Mouse (Mus musculus): ENCODE results near the gene Myrip. TPM values are rescaled to one million over a fixed set of nuclear protein-coding genes. Genes with fewer than 3 reads are reported as not detected.

Gene Myrip
- polyA plus RNA-seq, 1 experiment from 2014 or later, result 0.84 TPM

DNA sequence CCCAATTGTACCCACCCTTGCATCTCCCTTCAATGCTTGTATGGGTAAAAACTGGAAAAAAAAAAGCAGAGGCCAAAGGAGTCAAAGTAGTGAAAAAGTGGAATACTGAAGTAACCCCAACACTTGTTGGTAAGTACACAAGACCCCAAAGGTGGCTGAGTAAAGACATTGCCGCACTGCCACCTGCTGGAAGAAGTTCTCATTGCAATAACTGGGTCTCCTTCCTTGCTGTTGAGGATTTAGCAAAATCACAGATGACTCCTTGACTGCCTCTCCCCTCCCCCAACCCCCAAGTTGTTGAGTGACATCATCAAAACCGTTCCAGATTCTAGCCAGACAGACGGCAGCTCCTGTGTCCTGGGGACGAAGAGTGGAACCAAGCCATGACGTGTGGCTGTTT, 124.5 kb downstream of the Myrip start:
- WGBS, result 14% methylated on average over 5 of the region's 5 CpGs
- no peaks in the 10 kb centered on the region; the same call in 1 of the 2 replicates for H3K27me3 ChIP-seq
- H3K27ac ChIP-seq (replicated peaks), result no peak overlapping the region
- no peaks in the 10 kb centered on the region for H3K9me3 ChIP-seq (replicated peaks)
- no peaks in the 10 kb centered on the region for H3K4me1 ChIP-seq
- no peaks in the 10 kb centered on the region for H3K36me3 ChIP-seq
- no peak overlapping the region for H3K4me2 ChIP-seq (replicated peaks)
- no peak overlapping the region for H3K9ac ChIP-seq
- no peak overlapping the region for H3K4me3 ChIP-seq (replicated peaks)
- ATAC-seq (ENCODE audit: insufficient number of reproducible peaks, low FRiP score, low TSS enrichment, low read depth), result no peak

DNA sequence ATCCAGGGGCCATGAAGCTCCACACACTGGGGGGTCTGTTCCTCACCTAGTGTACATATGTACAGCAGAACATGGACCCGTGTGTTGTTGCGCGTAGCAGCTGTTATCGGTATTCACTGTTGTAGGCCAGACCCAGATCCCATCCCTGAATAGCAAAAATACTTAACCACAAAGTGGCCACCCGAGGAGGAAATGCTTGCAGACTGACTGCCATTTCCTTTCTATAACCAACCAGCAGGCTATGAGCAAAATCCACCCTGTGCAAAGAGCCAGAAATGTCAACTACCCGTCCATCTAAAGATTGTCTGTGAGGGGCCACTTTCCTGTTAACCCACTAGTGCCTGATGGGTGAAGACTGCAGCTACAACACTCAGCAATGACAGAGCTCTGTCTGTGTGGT, 126.9 kb downstream of the Myrip start:
- WGBS, result 44% methylated on average over 6 of the region's 6 CpGs
- H3K4me2 ChIP-seq (replicated peaks), result no peak overlapping the region
- H3K4me1 ChIP-seq, result no peaks in the 10 kb centered on the region
- no peak for ATAC-seq (ENCODE audit: insufficient number of reproducible peaks, low FRiP score, low TSS enrichment, low read depth)
- no peak overlapping the region for H3K27ac ChIP-seq (replicated peaks)
- H3K27me3 ChIP-seq, result no peaks in the 10 kb centered on the region; the same call in 1 of the 2 replicates
- no peak overlapping the region for H3K9ac ChIP-seq
- no peaks in the 10 kb centered on the region for H3K36me3 ChIP-seq
- H3K9me3 ChIP-seq (replicated peaks), result no peaks in the 10 kb centered on the region
- no peak overlapping the region for H3K4me3 ChIP-seq (replicated peaks)

DNA sequence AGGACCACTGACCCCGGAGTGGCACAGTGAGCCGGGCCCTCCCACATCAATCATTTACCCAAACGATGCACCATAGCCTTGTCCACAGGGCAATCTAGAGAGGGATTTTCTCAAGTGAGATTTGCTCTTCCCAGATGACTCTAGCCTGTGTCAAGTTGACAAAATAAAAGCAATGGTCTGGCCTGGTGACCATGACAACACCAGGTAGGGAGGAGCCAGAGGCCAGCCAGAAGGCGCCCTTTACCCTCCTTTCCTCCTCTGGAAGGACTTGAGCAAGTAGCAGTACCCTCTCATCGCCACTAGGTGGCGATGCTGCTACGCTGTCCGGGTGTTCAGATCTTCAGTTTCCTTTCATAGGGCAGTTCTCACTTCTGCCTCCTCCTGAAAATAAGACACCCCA, 132.4 kb downstream of the Myrip start:
- ATAC-seq (ENCODE audit: insufficient number of reproducible peaks, low FRiP score, low TSS enrichment, low read depth), result no peak

DNA sequence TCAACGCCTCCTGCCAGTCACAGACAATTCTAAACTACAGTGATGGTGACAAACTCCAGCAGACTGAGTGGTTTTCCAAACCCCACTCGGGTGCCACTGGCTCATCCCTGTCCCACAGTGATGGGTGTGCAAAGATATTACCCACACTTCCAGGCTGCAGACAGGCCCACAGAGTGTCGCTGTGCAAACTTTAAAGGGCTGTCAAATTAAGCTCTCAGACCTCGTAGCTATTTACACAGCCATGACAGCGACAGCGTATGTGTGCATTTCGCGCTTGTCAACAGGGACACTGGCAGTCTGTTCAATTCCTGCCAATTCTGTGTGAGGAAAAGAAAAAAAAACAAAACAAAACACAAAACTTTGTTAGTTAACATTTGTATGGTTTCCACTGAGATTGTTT, 134.5 kb downstream of the Myrip start:
- H3K27me3 ChIP-seq, result no peaks in the 10 kb centered on the region
- H3K4me1 ChIP-seq, result no peaks in the 10 kb centered on the region
- H3K4me3 ChIP-seq (replicated peaks), result no peak overlapping the region
- no peak overlapping the region for H3K4me2 ChIP-seq (replicated peaks)
- no peaks in the 10 kb centered on the region for H3K36me3 ChIP-seq
- H3K9me3 ChIP-seq (replicated peaks), result no peaks in the 10 kb centered on the region
- no peak for ATAC-seq (ENCODE audit: insufficient number of reproducible peaks, low FRiP score, low TSS enrichment, low read depth)
- no peak overlapping the region for H3K9ac ChIP-seq
- WGBS, result 48% methylated on average over 8 of the region's 8 CpGs
- H3K27ac ChIP-seq (replicated peaks), result no peak overlapping the region

More for the DNA sequence above, 132.4 kb downstream of the Myrip start:
- no peak overlapping the region for H3K4me3 ChIP-seq (replicated peaks)
- no peaks in the 10 kb centered on the region for H3K36me3 ChIP-seq
- no peak overlapping the region for H3K4me2 ChIP-seq (replicated peaks)
- H3K27ac ChIP-seq (replicated peaks), result no peak overlapping the region
- H3K9ac ChIP-seq, result no peak overlapping the region
- H3K4me1 ChIP-seq, result no peaks in the 10 kb centered on the region
- no peaks in the 10 kb centered on the region for H3K27me3 ChIP-seq
- WGBS, result 29% methylated on average over 8 of the region's 8 CpGs
- H3K9me3 ChIP-seq (replicated peaks), result no peaks in the 10 kb centered on the region

DNA sequence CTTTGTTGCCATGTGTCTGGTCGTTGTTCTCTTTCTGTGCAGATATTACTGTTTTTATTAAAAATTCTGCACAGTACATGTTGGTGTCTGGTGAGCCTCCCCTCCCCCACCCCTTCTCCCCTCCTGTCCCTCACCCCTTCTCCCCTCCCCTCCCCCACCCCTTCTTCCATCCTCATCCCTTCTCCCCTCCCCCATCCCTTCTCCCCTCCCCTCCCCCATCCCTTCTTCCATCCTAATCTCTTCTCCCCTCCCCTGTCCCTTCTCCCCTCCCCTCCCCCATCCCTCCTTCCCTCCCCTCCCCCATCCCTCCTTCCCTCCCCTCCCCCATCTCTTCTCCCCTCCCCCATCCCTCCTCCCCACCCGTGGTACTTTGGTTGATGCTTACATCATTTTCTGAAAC, 135.5 kb downstream of the Myrip start:
- Histone ChIP-seq H3K36me3 (no peaks in the 10 kb centered on the region), H3K27ac (replicated peaks) (no peak overlapping the region), H3K4me2 (replicated peaks) (no peak overlapping the region), H3K4me3 (replicated peaks) (no peak overlapping the region), H3K4me1 (no peaks in the 10 kb centered on the region), H3K27me3 (no peaks in the 10 kb centered on the region), H3K9me3 (replicated peaks) (no peaks in the 10 kb centered on the region), H3K9ac (no peak overlapping the region)
- ATAC-seq (ENCODE audit: insufficient number of reproducible peaks, low FRiP score, low TSS enrichment, low read depth), result no peak
- 70% methylated on average over 2 of the region's 2 CpGs for WGBS

DNA sequence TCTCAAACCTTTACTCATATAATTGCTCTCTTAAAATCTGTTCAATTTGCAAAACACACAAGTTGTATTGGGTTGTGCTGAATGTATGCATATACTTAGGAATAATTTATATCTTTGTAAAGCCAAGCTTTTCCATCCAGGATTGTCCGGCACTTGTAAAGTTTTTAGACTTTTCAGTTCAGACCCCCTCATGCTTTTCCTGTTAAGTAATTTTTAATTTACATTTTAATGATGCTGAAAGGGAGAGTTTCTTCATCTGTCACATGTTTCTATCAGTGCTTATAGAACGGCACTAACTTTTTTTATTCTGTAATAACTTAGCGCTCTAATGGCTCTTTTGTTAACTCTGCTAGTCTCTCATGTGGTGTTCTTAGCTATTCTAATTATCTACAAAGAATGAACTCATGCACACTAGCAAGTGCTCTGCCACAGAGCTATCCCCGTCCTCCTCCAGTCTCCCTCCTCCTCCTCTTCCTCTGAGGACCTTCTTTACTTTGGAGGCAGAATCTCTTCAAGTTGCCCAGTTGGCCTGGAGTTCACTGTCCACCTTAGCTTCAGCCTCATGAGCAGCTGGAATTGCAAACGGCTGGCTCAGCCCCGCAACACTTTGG, 136.1 kb downstream of the Myrip start:
- Histone ChIP-seq H3K4me2 (replicated peaks) (no peak overlapping the region), H3K27ac (replicated peaks) (no peak overlapping the region), H3K4me3 (replicated peaks) (no peak overlapping the region), H3K9me3 (replicated peaks) (no peaks in the 10 kb centered on the region), H3K9ac (no peak overlapping the region), H3K27me3 (no peaks in the 10 kb centered on the region), H3K4me1 (no peaks in the 10 kb centered on the region), H3K36me3 (no peaks in the 10 kb centered on the region)
- WGBS, result 68% methylated on average over 6 of the region's 6 CpGs
- ATAC-seq (ENCODE audit: insufficient number of reproducible peaks, low FRiP score, low TSS enrichment, low read depth), result no peak

DNA sequence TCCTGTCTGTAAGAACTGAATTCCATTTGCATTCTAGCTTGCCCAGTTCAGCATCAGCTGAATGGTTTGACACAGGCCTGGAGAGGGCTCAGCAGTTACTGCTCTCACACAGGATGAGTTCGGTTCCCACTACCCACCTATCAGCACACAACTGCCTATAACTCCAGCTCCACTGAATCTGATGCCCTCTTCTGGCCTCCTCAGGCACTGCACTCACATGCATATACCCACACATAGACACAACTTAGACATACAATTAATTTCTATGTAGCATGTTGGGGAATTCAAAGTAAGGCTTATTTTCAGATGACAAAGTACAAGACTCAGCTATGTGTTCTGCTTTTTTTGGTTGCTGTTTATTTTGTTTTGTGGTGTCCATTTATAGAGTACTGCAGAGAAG, 137.0 kb downstream of the Myrip start:
- ATAC-seq (ENCODE audit: insufficient number of reproducible peaks, low FRiP score, low TSS enrichment, low read depth), result no peak
- WGBS, result 100% methylated on average over 1 of the region's 1 CpGs

DNA sequence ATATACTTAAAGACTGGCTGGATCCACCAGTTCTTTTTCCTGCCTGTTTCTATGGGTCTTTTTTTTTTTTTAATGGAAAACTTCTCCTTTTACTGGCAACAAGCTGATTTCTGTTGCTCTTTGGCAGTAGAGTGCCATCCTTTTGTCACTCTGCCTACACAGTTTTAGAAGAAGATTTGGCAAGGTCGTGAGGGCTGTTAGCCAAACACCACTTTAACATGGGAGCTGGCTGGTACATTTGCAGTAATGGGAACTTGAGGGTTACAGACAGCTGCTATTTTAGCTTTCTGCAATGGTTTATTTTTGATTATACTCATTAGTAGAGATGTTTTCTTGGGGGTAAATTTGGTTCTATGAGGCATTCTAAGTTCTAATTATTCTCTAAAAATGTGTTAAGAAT, 137.5 kb downstream of the Myrip start:
- no peak overlapping the region for H3K4me3 ChIP-seq (replicated peaks)
- H3K4me2 ChIP-seq (replicated peaks), result no peak overlapping the region
- no peak for ATAC-seq (ENCODE audit: insufficient number of reproducible peaks, low FRiP score, low TSS enrichment, low read depth)
- no peaks in the 10 kb centered on the region for H3K27me3 ChIP-seq
- no peak overlapping the region for H3K9ac ChIP-seq
- H3K27ac ChIP-seq (replicated peaks), result no peak overlapping the region
- H3K9me3 ChIP-seq (replicated peaks), result no peaks in the 10 kb centered on the region
- no peaks in the 10 kb centered on the region for H3K4me1 ChIP-seq
- 69% methylated on average over 1 of the region's 1 CpGs for WGBS
- no peaks in the 10 kb centered on the region for H3K36me3 ChIP-seq

More for the DNA sequence above, 137.0 kb downstream of the Myrip start:
- no peaks in the 10 kb centered on the region for H3K27me3 ChIP-seq
- H3K4me2 ChIP-seq (replicated peaks), result no peak overlapping the region
- H3K4me1 ChIP-seq, result no peaks in the 10 kb centered on the region
- H3K9ac ChIP-seq, result no peak overlapping the region
- no peaks in the 10 kb centered on the region for H3K9me3 ChIP-seq (replicated peaks)
- H3K4me3 ChIP-seq (replicated peaks), result no peak overlapping the region
- no peak overlapping the region for H3K27ac ChIP-seq (replicated peaks)
- no peaks in the 10 kb centered on the region for H3K36me3 ChIP-seq

DNA sequence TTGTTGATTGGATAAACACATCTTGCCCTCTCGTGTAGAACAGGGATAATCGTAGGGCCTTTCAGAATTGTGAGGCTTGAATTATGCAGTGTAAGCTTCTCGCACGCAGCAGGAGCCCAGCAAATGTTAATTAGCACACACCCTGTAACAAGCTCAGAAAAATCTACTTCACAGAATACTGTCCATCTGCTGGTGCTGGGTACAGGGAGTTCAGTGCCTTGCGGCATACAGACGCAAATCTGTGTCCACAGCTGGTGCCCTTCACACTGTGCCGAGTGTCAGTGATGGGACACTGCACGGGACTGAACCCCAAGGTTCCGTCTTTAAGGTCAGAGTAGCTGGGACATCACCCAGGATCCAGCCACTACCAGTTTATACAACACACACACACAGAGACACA, 143.3 kb downstream of the Myrip start:
- H3K9me3 ChIP-seq (replicated peaks), result no peaks in the 10 kb centered on the region
- H3K4me1 ChIP-seq, result no peaks in the 10 kb centered on the region
- no peak overlapping the region for H3K4me2 ChIP-seq (replicated peaks)
- H3K36me3 ChIP-seq, result no peaks in the 10 kb centered on the region
- no peak for ATAC-seq (ENCODE audit: insufficient number of reproducible peaks, low FRiP score, low TSS enrichment, low read depth)
- H3K4me3 ChIP-seq (replicated peaks), result no peak overlapping the region
- H3K9ac ChIP-seq, result no peak overlapping the region
- no peak overlapping the region for H3K27ac ChIP-seq (replicated peaks)
- WGBS, result 78% methylated on average over 9 of the region's 9 CpGs
- no peaks in the 10 kb centered on the region for H3K27me3 ChIP-seq

DNA sequence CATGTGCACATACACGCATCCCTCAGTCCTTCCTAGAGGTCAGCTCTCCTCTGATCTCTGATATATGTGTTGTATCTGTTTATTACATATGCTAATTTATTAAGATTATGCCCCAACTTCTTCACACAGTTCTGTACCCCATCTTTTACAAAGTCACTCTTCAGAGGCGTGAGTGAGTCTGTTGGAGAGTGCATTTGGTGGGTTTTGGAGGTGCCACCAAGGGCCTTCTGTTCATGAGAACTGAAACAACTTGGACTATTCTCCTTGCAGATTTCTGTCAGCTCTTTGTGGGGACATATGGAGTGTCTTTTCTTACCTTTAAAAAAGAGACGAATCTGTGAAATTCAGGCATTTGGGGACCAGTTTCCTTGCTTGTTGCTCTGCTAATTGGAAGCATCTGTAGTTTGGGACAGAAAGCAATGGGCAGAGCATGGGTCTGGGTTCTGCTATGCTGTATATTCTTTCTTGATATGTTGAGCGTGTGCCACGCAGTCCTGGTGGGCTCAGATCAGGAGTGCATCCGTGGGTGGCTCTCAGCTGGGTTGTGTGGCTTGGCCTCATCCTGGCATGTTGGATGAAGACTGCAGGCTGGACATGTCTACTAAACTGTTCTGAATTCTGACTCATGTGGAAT, 148.5 kb downstream of the Myrip start:
- no peak for ATAC-seq (ENCODE audit: insufficient number of reproducible peaks, low FRiP score, low TSS enrichment, low read depth)
- WGBS, result 51% methylated on average over 6 of the region's 6 CpGs
- no peaks in the 10 kb centered on the region for H3K36me3 ChIP-seq
- no peak overlapping the region for H3K4me3 ChIP-seq (replicated peaks)
- H3K27ac ChIP-seq (replicated peaks), result no peak overlapping the region
- H3K9ac ChIP-seq, result no peak overlapping the region
- H3K4me1 ChIP-seq, result no peaks in the 10 kb centered on the region
- no peak overlapping the region for H3K4me2 ChIP-seq (replicated peaks)
- H3K27me3 ChIP-seq, result no peaks in the 10 kb centered on the region
- no peaks in the 10 kb centered on the region for H3K9me3 ChIP-seq (replicated peaks)

DNA sequence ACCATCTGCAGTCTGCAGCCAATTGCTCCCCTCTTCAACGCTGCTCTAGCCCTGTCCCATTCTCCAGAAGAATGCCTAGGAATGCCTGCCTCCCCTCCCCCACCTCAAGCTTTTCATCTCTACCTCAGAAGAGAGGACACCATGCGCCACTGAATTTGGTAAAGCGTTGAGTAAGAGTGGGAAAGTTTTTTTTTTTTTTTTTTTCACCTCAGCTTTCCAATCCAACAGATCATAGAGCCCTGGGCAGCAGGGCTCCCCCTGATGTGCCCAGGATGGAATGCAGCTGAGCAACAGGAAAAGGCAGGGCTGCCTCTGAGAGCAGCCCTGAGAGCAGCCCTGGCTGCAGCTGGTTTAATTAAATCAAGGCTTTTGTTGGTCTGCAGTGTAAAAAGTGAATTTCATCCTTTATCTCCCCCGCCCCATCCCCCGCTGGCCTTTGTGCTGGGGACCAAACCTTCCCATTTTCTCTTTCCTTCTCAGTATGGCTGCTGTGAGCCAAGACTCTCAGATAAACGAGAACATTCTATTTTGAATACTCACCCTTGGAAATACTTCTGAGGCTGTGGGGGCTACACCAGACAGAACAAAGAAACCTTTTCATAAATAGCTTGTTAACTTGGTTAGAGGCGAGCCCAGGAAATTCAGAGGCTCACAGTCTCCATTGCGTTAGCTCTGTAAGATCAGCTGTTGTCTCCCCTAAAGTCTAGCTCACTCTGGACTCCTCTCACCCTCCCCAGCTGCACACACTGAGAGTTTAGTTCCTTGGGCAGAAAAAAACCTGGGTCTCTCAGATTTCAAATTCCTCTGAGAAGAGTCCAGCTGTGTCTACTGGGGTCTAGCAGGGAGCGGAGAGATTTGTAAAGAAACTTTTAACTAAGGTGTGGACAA, 154.7 kb downstream of the Myrip start:
- no peaks in the 10 kb centered on the region for H3K27me3 ChIP-seq
- H3K4me3 ChIP-seq (replicated peaks), result no peak overlapping the region
- no peaks in the 10 kb centered on the region for H3K9me3 ChIP-seq (replicated peaks)
- H3K27ac ChIP-seq (replicated peaks), result peak overlapping the region; percentile 78
- WGBS, result 16% methylated on average over 9 of the region's 9 CpGs
- H3K36me3 ChIP-seq, result no peaks in the 10 kb centered on the region
- no peak overlapping the region for H3K4me2 ChIP-seq (replicated peaks)
- no peak overlapping the region for H3K9ac ChIP-seq
- H3K4me1 ChIP-seq, result peaks cover 17% of the 10 kb centered on the region; the same call in 1 of the 2 replicates
- peak; percentile 71; the same call in 1 of the 2 replicates for ATAC-seq (ENCODE audit: insufficient number of reproducible peaks, low FRiP score, low TSS enrichment, low read depth)

All from embryonic facial prominence, embryonic 15.5 days (tissue).